Mouse (Mus musculus) cerebellum, adult 11 months (tissue): ENCODE measurements around the gene Gm14308.
"Not testable (repeated sequence)": the region's sequence is repeated elsewhere in the genome, so short reads cannot be mapped to it uniquely, and the experiment has no call there.

Experiments used
- DNase-seq: peaks from one replicate; pipeline ENCODE4 v3.0.0; 2022

Gene Gm14308

GRCm38 (mm10) chr2:176636244-176636643 lies at the start of gene Gm14308:
TSS of gene Gm14308 (minus strand) at chr2:176636344.
- not testable (repeated sequence) for DNase-seq

DNA sequence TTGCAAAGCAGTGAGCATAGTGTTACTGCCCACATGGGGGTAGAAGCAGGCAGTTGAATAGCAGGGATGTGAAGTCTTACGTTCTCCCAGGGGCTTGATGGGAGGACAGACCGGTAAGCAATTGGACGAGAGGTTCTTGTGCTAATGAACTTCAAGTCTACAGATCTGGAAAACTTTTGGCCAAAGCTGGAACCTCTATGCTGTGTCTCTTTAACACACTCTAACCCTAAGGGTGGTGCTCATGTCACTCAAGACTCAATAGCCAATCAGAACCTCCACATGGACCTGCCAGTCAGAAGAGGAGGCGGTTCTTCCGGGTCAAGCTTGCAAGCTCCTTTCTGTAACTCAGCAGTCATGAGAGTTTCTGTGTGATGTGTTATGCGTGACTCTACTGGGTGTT lies 34.1 kb upstream of the Gm14308 start, which contains the start of gene Zfp973:
TSS of gene Zfp973 (plus strand) at position 301 of the 400 bp plus-strand sequence.
- DNase-seq, result not testable (repeated sequence)
